Mouse (Mus musculus) bone marrow macrophage, adult 2 months (primary cell): ENCODE results near the gene Cfap61.

Source experiments
- CTCF ChIP-seq: IDR thresholded peaks from 2 replicates; pipeline ENCODE4 v1.5.1; 2012; ENCODE audit warnings: low read depth, mild to moderate bottlenecking, low read length, moderate library complexity
- POLR2A ChIP-seq: IDR thresholded peaks from 2 replicates; pipeline ENCODE4 v1.6.1; 2012; ENCODE audit warnings: mild to moderate bottlenecking, low read depth, low read length, borderline replicate concordance

- TF ChIP-seq POLR2A (no peak), CTCF (no peak)
These were observed 47.9 kb downstream of the Cfap61 start for GRCm38 (mm10) chr2:145982317-145983045.
